Mouse (Mus musculus) heart, embryonic 13.5 days (tissue): ENCODE results near the gene Vstm4. TPM values are rescaled to one million over a fixed set of nuclear protein-coding genes. Genes with fewer than 3 reads are reported as not detected.

Experiments used
- ATAC-seq: fragments of 200-750 bp; cut with Nextera tagmentation; 2 replicates; pipeline ENCODE4 v1.8.0; 2017; ENCODE audit warnings: moderate TSS enrichment; ENCODE audit not compliant: insufficient number of reproducible peaks, low FRiP score, low TSS enrichment; ENCODE audit errors: extremely low read depth
- H3K27ac ChIP-seq: fragments of 300-500 bp; sonication (generic); replicated peaks from 2 replicates; pipeline ENCODE4 v1.5.1; 2015; ENCODE audit warnings: moderate library complexity, mild to moderate bottlenecking, inconsistent platforms
- H3K27me3 ChIP-seq: fragments of 300-500 bp; sonication (generic); replicated peaks from 2 replicates; pipeline ENCODE4 v1.6.1; 2015; ENCODE audit warnings: mild to moderate bottlenecking, inconsistent platforms
- H3K36me3 ChIP-seq: fragments of 300-500 bp; sonication (generic); 2 replicates; pipeline ENCODE4 v1.6.1; 2015; ENCODE audit warnings: mild to moderate bottlenecking, inconsistent platforms
- H3K4me1 ChIP-seq: fragments of 300-500 bp; sonication (generic); 2 replicates; pipeline ENCODE4 v1.6.1; 2015; ENCODE audit warnings: inconsistent platforms
- H3K4me2 ChIP-seq: fragments of 300-500 bp; sonication (generic); 2 replicates; pipeline ENCODE4 v1.6.1; 2015; ENCODE audit warnings: inconsistent platforms, mild to moderate bottlenecking, moderate library complexity
- H3K4me3 ChIP-seq: fragments of 300-500 bp; sonication (generic); 2 replicates; pipeline ENCODE4 v1.5.1; 2015; ENCODE audit warnings: moderate library complexity, mild to moderate bottlenecking, inconsistent platforms
- H3K9ac ChIP-seq: fragments of 300-500 bp; sonication (generic); 2 replicates; pipeline ENCODE4 v1.6.1; 2015; ENCODE audit warnings: inconsistent platforms, mild to moderate bottlenecking, moderate library complexity
- H3K9me3 ChIP-seq: fragments of 300-500 bp; sonication (generic); 2 replicates; pipeline ENCODE4 v1.6.1; 2016; ENCODE audit warnings: inconsistent platforms
- WGBS: fragments of 180-500 bp; shearing (Covaris S2); methylation state at CpG from one replicate; pipeline ENCODE4 v1.1.7; 2015; ENCODE audit warnings: mixed read lengths; 5-methylcytosine and 5-hydroxymethylcytosine counted together
- polyA plus RNA-seq: library from polyadenylated mRNA; unstranded; fragments of >200 nt; fragmentation: Nextera tagmentation; extraction: Ambion mirVana; gene quantifications from 2 replicates; pipeline ENCODE4 v1.2.1, GENCODE M21; 2015

The Vstm4 gene
- polyA plus RNA-seq, 1 experiment from 2014 or later = 15.8 TPM

- peaks cover 5% of the 10 kb centered on the region for H3K27me3 ChIP-seq
- ATAC-seq = no peak
Observed at GRCm38 (mm10) chr14:32947512-32947911, 91.0 kb downstream of the Vstm4 start.

GRCm38 (mm10) chr14:32950312-32951301, 94.1 kb downstream of the Vstm4 start:
- Histone ChIP-seq H3K4me2 (peak overlapping the region; percentile 37), H3K4me3 (no peak overlapping the region), H3K27ac (peak overlapping the region; percentile 72), H3K4me1 (peaks cover 32% of the 10 kb centered on the region), H3K9ac (peak overlapping the region; percentile 59; the same call in 1 of the 2 replicates), H3K27me3 (peaks cover 6% of the 10 kb centered on the region), H3K36me3 (no peaks in the 10 kb centered on the region), H3K9me3 (no peaks in the 10 kb centered on the region)
- WGBS = 38% methylated on average over 20 of the region's 20 CpGs
- peak; percentile 47; the same call in 1 of the 2 replicates for ATAC-seq

More at GRCm38 (mm10) chr14:32947512-32947911, 91.0 kb downstream of the Vstm4 start:
- no peak overlapping the region for H3K27ac ChIP-seq
- no peak overlapping the region for H3K9ac ChIP-seq
- H3K4me1 ChIP-seq = peaks cover 25% of the 10 kb centered on the region
- H3K4me3 ChIP-seq = no peak overlapping the region
- H3K36me3 ChIP-seq = no peaks in the 10 kb centered on the region
- no peak overlapping the region for H3K4me2 ChIP-seq
- WGBS = 75% methylated on average over 2 of the region's 2 CpGs
- no peaks in the 10 kb centered on the region for H3K9me3 ChIP-seq

DNA sequence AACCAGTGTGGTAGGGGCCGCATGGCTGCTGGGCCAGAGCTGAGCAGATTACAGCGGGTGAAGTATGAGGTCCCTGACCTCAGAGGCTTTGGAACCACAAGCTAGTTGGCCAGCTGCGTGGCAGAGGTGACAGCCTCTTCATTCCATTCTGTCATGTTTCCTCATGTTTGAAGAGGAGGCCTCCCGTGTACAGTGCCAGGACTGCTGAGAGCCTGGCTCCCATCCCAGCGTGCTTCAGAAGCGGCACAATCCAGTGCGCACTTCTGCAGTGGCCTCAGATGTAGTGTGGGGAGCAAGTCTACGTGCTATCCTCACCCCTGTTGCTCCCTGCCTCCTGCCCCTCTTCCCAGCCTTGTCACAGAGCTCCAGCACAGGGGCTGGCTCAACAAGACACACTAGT, 99.9 kb downstream of the Vstm4 start:
- Histone ChIP-seq H3K27ac (peak overlapping the region; percentile 87), H3K9ac (0 out of 2 replicates have a peak overlapping the region, but pooled peaks have one; percentile 48), H3K36me3 (no peaks in the 10 kb centered on the region), H3K27me3 (peaks cover 6% of the 10 kb centered on the region), H3K9me3 (no peaks in the 10 kb centered on the region), H3K4me2 (peak overlapping the region; percentile 34), H3K4me3 (no peak overlapping the region), H3K4me1 (peaks cover 53% of the 10 kb centered on the region)
- ATAC-seq = peak; percentile 78
- WGBS = 33% methylated on average over 8 of the region's 8 CpGs

GRCm38 (mm10) chr14:32958671-32959070, 102.1 kb downstream of the Vstm4 start:
- H3K9me3 ChIP-seq = no peaks in the 10 kb centered on the region
- H3K36me3 ChIP-seq = no peaks in the 10 kb centered on the region
- H3K4me1 ChIP-seq = peaks cover 62% of the 10 kb centered on the region
- H3K9ac ChIP-seq = peak overlapping the region; percentile 24; the same call in 1 of the 2 replicates
- no peaks in the 10 kb centered on the region for H3K27me3 ChIP-seq
- no peak overlapping the region for H3K4me2 ChIP-seq
- 37% methylated on average over 8 of the region's 8 CpGs for WGBS
- H3K4me3 ChIP-seq = no peak overlapping the region
- ATAC-seq = no peak
- peak overlapping the region; percentile 59 for H3K27ac ChIP-seq

DNA sequence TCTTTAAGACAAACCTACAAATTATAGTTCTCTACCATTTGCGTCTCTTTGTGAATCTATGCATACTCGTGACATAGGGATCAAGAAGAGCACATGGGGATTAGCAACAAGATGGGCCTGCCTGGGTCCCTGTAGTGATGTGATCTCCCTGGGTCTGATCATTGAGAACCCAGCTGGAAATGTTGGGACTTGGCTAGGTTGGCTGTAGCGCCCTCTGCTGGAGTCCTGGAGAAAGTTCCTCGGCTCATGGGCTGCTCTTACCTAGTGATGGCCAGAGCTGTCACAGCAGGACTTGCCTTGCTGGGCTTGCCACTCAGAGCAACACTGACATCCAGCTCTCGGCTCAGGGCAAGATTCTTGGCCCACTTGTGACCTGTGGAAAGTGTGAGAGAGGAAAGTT, 103.9 kb downstream of the Vstm4 start:
- peaks cover 61% of the 10 kb centered on the region for H3K4me1 ChIP-seq
- no peaks in the 10 kb centered on the region for H3K9me3 ChIP-seq
- H3K4me3 ChIP-seq = no peak overlapping the region
- H3K27me3 ChIP-seq = 0 out of 2 replicates have a peak, but pooled peaks cover 4% of the 10 kb centered on the region
- no peak for ATAC-seq
- 33% methylated on average over 5 of the region's 5 CpGs for WGBS
- H3K4me2 ChIP-seq = no peak overlapping the region
- H3K36me3 ChIP-seq = no peaks in the 10 kb centered on the region
- no peak overlapping the region for H3K9ac ChIP-seq
- no peak overlapping the region for H3K27ac ChIP-seq

GRCm38 (mm10) chr14:32964742-32965141, 108.2 kb downstream of the Vstm4 start:
- Histone ChIP-seq H3K9ac (no peak overlapping the region), H3K9me3 (no peaks in the 10 kb centered on the region), H3K27me3 (0 out of 2 replicates have a peak, but pooled peaks cover 4% of the 10 kb centered on the region), H3K4me1 (peaks cover 18% of the 10 kb centered on the region), H3K4me3 (no peak overlapping the region), H3K4me2 (no peak overlapping the region), H3K36me3 (no peaks in the 10 kb centered on the region), H3K27ac (no peak overlapping the region)
- ATAC-seq = no peak
- WGBS = 82% methylated on average over 10 of the region's 10 CpGs

DNA sequence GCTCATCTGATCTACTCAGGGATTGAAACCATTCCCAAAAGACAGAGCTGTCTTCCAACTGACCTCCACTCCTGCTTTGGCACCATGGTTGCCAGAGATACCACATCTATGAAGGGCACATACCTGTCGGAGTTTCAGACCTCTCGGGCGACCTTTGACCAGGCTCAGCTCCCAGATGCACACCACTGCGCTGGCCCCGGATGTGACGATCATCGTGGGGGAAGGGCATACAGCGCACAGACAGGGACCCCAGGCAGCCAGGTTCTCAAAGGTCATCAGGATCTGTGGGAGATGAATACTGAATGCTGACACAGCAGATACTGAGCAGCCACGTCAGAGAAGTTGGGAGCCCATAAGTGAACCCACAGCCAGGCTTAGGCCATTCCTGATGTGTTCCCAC, 114.1 kb downstream of the Vstm4 start:
- Histone ChIP-seq H3K36me3 (no peaks in the 10 kb centered on the region), H3K9me3 (no peaks in the 10 kb centered on the region), H3K4me2 (no peak overlapping the region), H3K27me3 (peaks cover 5% of the 10 kb centered on the region; the same call in 1 of the 2 replicates), H3K4me3 (no peak overlapping the region), H3K4me1 (no peaks in the 10 kb centered on the region), H3K27ac (no peak overlapping the region), H3K9ac (no peak overlapping the region)
- WGBS = 68% methylated on average over 9 of the region's 9 CpGs
- no peak for ATAC-seq

DNA sequence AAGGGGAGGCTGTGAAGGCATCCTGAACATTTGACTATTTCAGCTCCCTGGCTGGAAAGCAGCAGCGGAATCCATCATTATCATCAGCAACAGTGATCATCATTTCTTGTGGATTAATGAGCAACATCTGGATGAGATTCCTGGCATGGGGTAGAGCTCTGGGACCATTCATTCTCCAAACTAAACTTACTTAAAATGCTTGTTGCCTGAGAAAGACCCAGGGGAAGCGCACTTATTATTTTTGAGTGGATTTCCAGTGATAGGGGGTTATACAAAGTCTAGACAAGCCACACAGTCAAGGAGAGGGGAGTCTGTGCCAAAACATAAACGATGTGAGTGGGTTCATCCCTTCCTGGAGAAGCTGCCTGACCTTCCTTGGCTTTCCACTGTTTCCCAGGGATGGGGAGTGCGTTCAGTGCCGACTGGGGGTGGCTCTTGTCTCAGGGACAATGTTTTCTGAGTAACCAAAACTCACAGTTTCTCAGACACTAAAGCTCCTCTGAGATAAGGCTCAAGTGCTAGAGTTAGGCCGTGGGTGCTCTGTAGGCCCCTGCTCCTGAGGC, 127.7 kb downstream of the Vstm4 start:
- H3K4me1 ChIP-seq = peaks cover 12% of the 10 kb centered on the region
- ATAC-seq = no peak
- peak overlapping the region; percentile 46 for H3K27ac ChIP-seq

DNA sequence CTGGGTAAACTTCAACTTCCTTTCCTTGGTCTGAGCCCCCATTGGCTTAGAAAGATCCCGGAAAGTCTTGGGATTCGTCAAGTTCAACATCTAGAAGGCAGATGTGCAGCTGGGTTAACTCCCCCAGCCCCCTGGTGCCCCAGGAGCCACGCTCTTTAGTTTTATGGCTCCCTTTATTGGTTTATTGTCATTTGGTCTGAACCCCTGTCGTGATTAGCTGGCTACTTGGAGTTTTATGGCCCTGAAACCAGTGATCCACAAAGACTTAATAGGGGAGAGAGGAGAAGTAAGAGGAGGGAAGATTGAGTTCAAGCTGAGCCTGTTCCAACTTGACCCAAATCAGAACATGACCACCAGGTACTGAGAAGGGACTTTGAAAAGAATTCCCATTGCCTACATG, 130.1 kb downstream of the Vstm4 start:
- ATAC-seq = no peak
- Histone ChIP-seq H3K27me3 (no peaks in the 10 kb centered on the region), H3K4me1 (peaks cover 12% of the 10 kb centered on the region), H3K4me2 (no peak overlapping the region), H3K4me3 (no peak overlapping the region), H3K9me3 (no peaks in the 10 kb centered on the region), H3K27ac (no peak overlapping the region), H3K9ac (no peak overlapping the region), H3K36me3 (no peaks in the 10 kb centered on the region)
- WGBS = 72% methylated on average over 4 of the region's 4 CpGs

More for the DNA sequence above, 127.7 kb downstream of the Vstm4 start:
- H3K9me3 ChIP-seq = no peaks in the 10 kb centered on the region
- no peaks in the 10 kb centered on the region for H3K36me3 ChIP-seq
- 35% methylated on average over 6 of the region's 6 CpGs for WGBS
- H3K9ac ChIP-seq = no peak overlapping the region
- H3K4me3 ChIP-seq = no peak overlapping the region
- H3K4me2 ChIP-seq = no peak overlapping the region
- no peaks in the 10 kb centered on the region for H3K27me3 ChIP-seq
